Mouse (Mus musculus) midbrain, postnatal 0 days (tissue): ENCODE measurements at regions not wholly inside any gene's neighbourhood (a gene's known extent, or its start where the extent isn't known, plus 50 kb on each side); places are given as distances from the start of the nearest gene placed in this dataset.

Experiments used
- ATAC-seq: fragments of 200-750 bp; cut with Nextera tagmentation; 2 replicates; pipeline ENCODE4 v1.8.0; 2017; ENCODE audit warnings: moderate number of reproducible peaks, mild to moderate bottlenecking, moderate TSS enrichment, moderate library complexity; ENCODE audit not compliant: low FRiP score
- DNase-seq: peaks from one replicate; pipeline ENCODE4 v3.0.0-alpha.2; 2015; ENCODE audit warnings: low spot score
- H3K27ac ChIP-seq: fragments of 300-500 bp; sonication (generic); 2 replicates; pipeline ENCODE4 v1.5.1; 2014; ENCODE audit warnings: low read depth, mild to moderate bottlenecking, low read length, mixed read lengths
- H3K27me3 ChIP-seq: fragments of 300-500 bp; sonication (generic); 2 replicates; pipeline ENCODE4 v1.6.1; 2014; ENCODE audit warnings: low read length, control low read depth, mixed read lengths; ENCODE audit not compliant: insufficient read depth
- H3K36me3 ChIP-seq: fragments of 300-500 bp; sonication (generic); 2 replicates; pipeline ENCODE4 v1.6.1; 2014; ENCODE audit warnings: low read length, control low read depth, mixed read lengths; ENCODE audit not compliant: insufficient read depth
- H3K4me1 ChIP-seq: fragments of 300-500 bp; sonication (generic); 2 replicates; pipeline ENCODE4 v1.6.1; 2014; ENCODE audit warnings: mild to moderate bottlenecking, control low read depth, antibody characterized with exemption, low read length, mixed read lengths; ENCODE audit not compliant: insufficient read depth
- H3K4me2 ChIP-seq: fragments of 300-500 bp; sonication (generic); 2 replicates; pipeline ENCODE4 v1.6.1; 2014; ENCODE audit warnings: low read depth, mild to moderate bottlenecking, low read length, mixed read lengths; ENCODE audit not compliant: poor library complexity, severe bottlenecking
- H3K4me3 ChIP-seq: fragments of 300-500 bp; sonication (generic); 2 replicates; pipeline ENCODE4 v1.5.1; 2014; ENCODE audit warnings: low read depth, mild to moderate bottlenecking, low read length, moderate library complexity
- H3K9ac ChIP-seq: fragments of 300-500 bp; sonication (generic); replicated peaks from 2 replicates; pipeline ENCODE4 v1.6.1; 2014; ENCODE audit warnings: mild to moderate bottlenecking, low read length, moderate library complexity, mixed read lengths; ENCODE audit not compliant: poor library complexity, severe bottlenecking
- H3K9me3 ChIP-seq: fragments of 300-500 bp; sonication (generic); 2 replicates; pipeline ENCODE4 v1.6.1; 2016; ENCODE audit warnings: low read length, control low read depth
- CTCF ChIP-seq: IDR thresholded peaks from 2 replicates; pipeline ENCODE4 v1.5.1; 2016; ENCODE audit warnings: antibody characterized with exemption, mild to moderate bottlenecking
- WGBS: fragments of 180-500 bp; shearing (Covaris S2); extraction: QIAGEN DNeasy Blood & Tissue Kit; methylation state at CpG from one replicate; pipeline ENCODE4 v1.1.7; 2014; 5-methylcytosine and 5-hydroxymethylcytosine counted together

GRCm38 (mm10) chr17:16157711-16158110, 326.9 kb upstream of the Rgmb start:
- no peak overlapping the region for H3K27ac ChIP-seq
- H3K4me3 ChIP-seq: no peak overlapping the region
- DNase-seq: no peak

DNA sequence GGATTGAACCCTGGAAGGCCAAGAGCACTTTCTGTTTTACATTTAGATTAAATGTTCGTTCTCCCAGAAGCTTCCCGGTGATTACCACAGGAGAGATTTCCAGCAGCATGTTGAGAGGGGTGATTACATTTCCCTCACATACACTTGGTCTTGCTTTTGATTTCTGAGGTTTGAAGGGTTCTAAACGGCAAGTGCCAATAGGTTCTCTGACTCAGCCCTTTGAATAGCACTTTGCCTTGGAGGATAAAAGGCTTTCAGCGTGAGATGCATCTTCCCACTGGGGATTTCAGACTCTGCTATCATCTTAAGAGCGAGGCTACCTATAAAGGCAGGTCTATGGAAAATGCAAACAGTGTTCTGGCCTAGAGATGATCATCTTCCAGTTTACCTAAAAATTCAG, 326.3 kb upstream of the Rgmb start:
- Histone ChIP-seq H3K4me1 (no peaks in the 10 kb centered on the region), H3K9me3 (no peaks in the 10 kb centered on the region), H3K27ac (no peak overlapping the region), H3K4me2 (no peak overlapping the region), H3K36me3 (no peaks in the 10 kb centered on the region), H3K27me3 (no peaks in the 10 kb centered on the region), H3K4me3 (no peak overlapping the region), H3K9ac (no peak overlapping the region)
- no peak for TF ChIP-seq CTCF
- 28% methylated on average over 5 of the region's 5 CpGs for WGBS
- ATAC-seq (no peak), DNase-seq (no peak)

More at GRCm38 (mm10) chr17:16157711-16158110, 326.9 kb upstream of the Rgmb start:
- no peak for ATAC-seq
- H3K9ac ChIP-seq: no peak overlapping the region
- no peaks in the 10 kb centered on the region for H3K9me3 ChIP-seq
- H3K36me3 ChIP-seq: no peaks in the 10 kb centered on the region
- H3K4me1 ChIP-seq: no peaks in the 10 kb centered on the region
- H3K27me3 ChIP-seq: no peaks in the 10 kb centered on the region
- TF ChIP-seq CTCF: no peak
- WGBS: 25% methylated on average over 6 of the region's 6 CpGs
- H3K4me2 ChIP-seq: no peak overlapping the region

- WGBS: 90% methylated on average over 3 of the region's 3 CpGs
- H3K9me3 ChIP-seq: no peaks in the 10 kb centered on the region
- H3K4me1 ChIP-seq: no peaks in the 10 kb centered on the region
- no peak overlapping the region for H3K4me3 ChIP-seq
- H3K4me2 ChIP-seq: no peak overlapping the region
- no peaks in the 10 kb centered on the region for H3K36me3 ChIP-seq
- no peaks in the 10 kb centered on the region for H3K27me3 ChIP-seq
- H3K9ac ChIP-seq: no peak overlapping the region
- H3K27ac ChIP-seq: no peak overlapping the region
- DNase-seq (no peak), ATAC-seq (no peak)
- TF ChIP-seq CTCF: no peak
Observed at GRCm38 (mm10) chr17:16156596-16156995, 325.8 kb upstream of the Rgmb start.

DNA sequence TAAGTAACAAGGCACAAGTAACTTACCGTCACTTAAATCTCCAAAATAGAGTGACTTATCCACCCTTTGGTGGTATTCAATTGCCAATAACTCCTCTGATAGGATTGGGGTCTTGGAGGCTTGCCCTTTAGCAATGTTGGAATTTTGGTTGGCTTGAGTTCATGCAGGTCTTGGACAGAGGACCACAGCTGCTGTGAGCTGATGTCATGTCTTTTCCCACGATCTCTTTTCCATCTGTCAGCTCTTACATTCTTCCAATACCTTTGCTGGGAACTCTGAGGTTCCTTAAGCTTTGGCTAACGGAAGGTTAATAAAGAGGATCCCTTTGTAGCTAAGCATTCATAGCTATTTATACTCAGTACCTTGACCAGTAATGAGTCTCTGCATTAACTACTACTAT, 324.7 kb upstream of the Rgmb start:
- no peak overlapping the region for H3K27ac ChIP-seq
- H3K27me3 ChIP-seq: no peaks in the 10 kb centered on the region
- ATAC-seq (no peak), DNase-seq (no peak)
- no peaks in the 10 kb centered on the region for H3K4me1 ChIP-seq
- no peaks in the 10 kb centered on the region for H3K9me3 ChIP-seq
- 88% methylated on average over 3 of the region's 3 CpGs for WGBS
- no peak for TF ChIP-seq CTCF
- H3K4me2 ChIP-seq: no peak overlapping the region
- no peaks in the 10 kb centered on the region for H3K36me3 ChIP-seq
- H3K4me3 ChIP-seq: no peak overlapping the region
- no peak overlapping the region for H3K9ac ChIP-seq
